Mouse (Mus musculus) forebrain, postnatal 0 days (tissue): ENCODE measurements around the gene 4930502E18Rik. TPM values are rescaled to one million over a fixed set of nuclear protein-coding genes. Genes with fewer than 3 reads are reported as not detected.

Source experiments
- ATAC-seq: fragments of 200-750 bp; cut with Nextera tagmentation; 2 replicates; pipeline ENCODE4 v1.8.0; 2017; ENCODE audit warnings: mild to moderate bottlenecking, moderate library complexity
- DNase-seq: peaks from one replicate; pipeline ENCODE4 v3.0.0-alpha.2; 2015
- H3K27ac ChIP-seq: fragments of 300-500 bp; sonication (generic); 2 replicates; pipeline ENCODE4 v1.5.1; 2014; ENCODE audit warnings: low read depth, mild to moderate bottlenecking, antibody characterized with exemption, low read length, moderate library complexity, mixed read lengths
- H3K27me3 ChIP-seq: fragments of 300-500 bp; sonication (generic); 2 replicates; pipeline ENCODE4 v1.6.1; 2014; ENCODE audit warnings: mild to moderate bottlenecking, low read length, mixed read lengths; ENCODE audit not compliant: insufficient read depth
- H3K36me3 ChIP-seq: fragments of 300-500 bp; sonication (generic); 2 replicates; pipeline ENCODE4 v1.6.1; 2014; ENCODE audit warnings: mild to moderate bottlenecking, moderate library complexity; ENCODE audit not compliant: insufficient read depth
- H3K4me1 ChIP-seq: fragments of 300-500 bp; sonication (generic); 2 replicates; pipeline ENCODE4 v1.6.1; 2014; ENCODE audit warnings: antibody characterized with exemption; ENCODE audit not compliant: insufficient read depth
- H3K4me2 ChIP-seq: fragments of 300-500 bp; sonication (generic); 2 replicates; pipeline ENCODE4 v1.6.1; 2014; ENCODE audit warnings: low read depth, mild to moderate bottlenecking, moderate library complexity
- H3K4me3 ChIP-seq: fragments of 300-500 bp; sonication (generic); 2 replicates; pipeline ENCODE4 v1.5.1; 2014; ENCODE audit warnings: low read depth, low read length, mixed read lengths
- H3K9ac ChIP-seq: fragments of 300-500 bp; sonication (generic); 2 replicates; pipeline ENCODE4 v1.6.1; 2014; ENCODE audit warnings: mild to moderate bottlenecking
- H3K9me3 ChIP-seq: fragments of 300-500 bp; sonication (generic); 2 replicates; pipeline ENCODE4 v1.6.1; 2016; ENCODE audit warnings: low read length
- CTCF ChIP-seq: sonication (generic); IDR thresholded peaks from 2 replicates; pipeline ENCODE4 v1.5.1; 2016; ENCODE audit warnings: antibody characterized with exemption, control low read depth, low read depth
- WGBS: fragments of 180-500 bp; shearing (Covaris S2); extraction: QIAGEN DNeasy Blood & Tissue Kit; methylation state at CpG from one replicate; pipeline ENCODE4 v1.1.7; 2014; 5-methylcytosine and 5-hydroxymethylcytosine counted together
- polyA plus RNA-seq: library from polyadenylated mRNA; unstranded; fragments of >200 nt; fragmentation: Nextera tagmentation; extraction: Ambion mirVana; gene quantifications from 2 replicates; pipeline ENCODE4 v1.2.1, GENCODE M21; 2015
- total RNA-seq: library from RNA; depleted of rRNA; stranded (reverse); fragments of >200 nt; gene quantifications from 2 replicates; pipeline ENCODE4 v1.2.3, GENCODE M21; 2014

4930502E18Rik gene
- total and polyA plus RNA-seq, 2 experiments from 2014 or later = 0.24 to 0.31 TPM

DNA sequence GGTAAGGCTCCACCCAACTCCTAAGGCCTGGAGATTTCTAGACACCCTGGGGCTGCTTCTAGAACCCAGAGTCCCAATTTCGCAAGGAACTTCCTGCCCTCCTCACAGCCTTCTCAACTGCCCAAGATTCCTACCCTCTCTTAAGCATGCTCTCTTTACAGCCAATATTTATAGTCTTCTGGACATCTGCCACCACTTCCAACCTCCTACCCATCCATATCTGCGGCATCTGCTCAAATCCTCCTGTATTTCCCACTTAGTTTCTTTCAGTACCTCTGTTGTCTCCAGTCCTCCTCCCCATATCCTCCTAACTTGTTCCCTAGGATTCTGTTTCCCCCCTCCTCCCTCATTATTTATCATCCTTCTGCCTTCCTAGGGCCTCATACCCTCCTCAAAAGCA is 25.4 kb upstream of the 4930502E18Rik start:
- H3K9me3 ChIP-seq = no peaks in the 10 kb centered on the region
- no peaks in the 10 kb centered on the region for H3K4me1 ChIP-seq
- WGBS = 88% methylated on average over 2 of the region's 2 CpGs
- no peaks in the 10 kb centered on the region for H3K36me3 ChIP-seq
- ATAC-seq = no peak
- no peaks in the 10 kb centered on the region for H3K27me3 ChIP-seq
- TF ChIP-seq CTCF = no peak
- no peak overlapping the region for H3K4me3 ChIP-seq
- no peak for DNase-seq
- H3K9ac ChIP-seq = no peak overlapping the region
- H3K4me2 ChIP-seq = no peak overlapping the region
- H3K27ac ChIP-seq = no peak overlapping the region

DNA sequence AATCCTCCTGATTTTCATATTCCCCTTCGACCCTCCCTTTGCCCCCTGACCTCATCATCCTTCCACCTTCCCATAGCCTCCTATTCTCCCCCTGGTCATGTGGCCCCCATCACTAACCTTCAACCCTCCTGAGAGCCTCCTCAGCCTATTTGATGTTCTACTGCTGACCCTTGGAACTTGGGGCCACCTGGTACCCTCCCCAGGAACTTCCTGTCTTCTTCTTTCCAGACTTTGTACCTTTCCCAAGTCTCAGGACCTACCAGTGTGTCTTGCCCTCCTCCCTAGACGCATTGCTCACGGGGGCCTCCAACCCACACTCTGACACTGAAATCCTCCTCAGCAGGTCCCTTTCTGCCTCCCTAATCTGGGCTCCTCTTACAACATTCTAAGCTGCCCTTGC is 22.0 kb upstream of the 4930502E18Rik start:
- ATAC-seq = no peak
- H3K27me3 ChIP-seq = no peaks in the 10 kb centered on the region
- WGBS = 77% methylated on average over 3 of the region's 3 CpGs
- H3K9me3 ChIP-seq = no peaks in the 10 kb centered on the region
- no peak overlapping the region for H3K4me3 ChIP-seq
- no peak overlapping the region for H3K4me2 ChIP-seq
- no peak overlapping the region for H3K27ac ChIP-seq
- DNase-seq = no peak
- no peak for TF ChIP-seq CTCF
- H3K4me1 ChIP-seq = no peaks in the 10 kb centered on the region
- H3K9ac ChIP-seq = no peak overlapping the region
- no peaks in the 10 kb centered on the region for H3K36me3 ChIP-seq

GRCm38 (mm10) chrX:53715942-53716322 is 8.7 kb upstream of the 4930502E18Rik start:
- Histone ChIP-seq H3K4me2 (peak overlapping the region; percentile 53), H3K27ac (no peak overlapping the region), H3K4me3 (peak overlapping the region; percentile 30), H3K9me3 (no peaks in the 10 kb centered on the region), H3K27me3 (no peaks in the 10 kb centered on the region), H3K4me1 (no peaks in the 10 kb centered on the region), H3K36me3 (no peaks in the 10 kb centered on the region), H3K9ac (peak overlapping the region; percentile 53)
- TF ChIP-seq CTCF = no peak
- DNase-seq (no peak), ATAC-seq (peak; percentile 38)
- WGBS = 24% methylated on average over 2 of the region's 2 CpGs

GRCm38 (mm10) chrX:53716323-53717182 is 8.1 kb upstream of the 4930502E18Rik start:
- 0 out of 2 replicates have a peak, but pooled peaks have one; percentile 1 for TF ChIP-seq CTCF
- no peaks in the 10 kb centered on the region for H3K4me1 ChIP-seq
- no peaks in the 10 kb centered on the region for H3K9me3 ChIP-seq
- ATAC-seq = peak; percentile 96
- no peaks in the 10 kb centered on the region for H3K36me3 ChIP-seq
- peak overlapping the region; percentile 53 for H3K9ac ChIP-seq
- no peaks in the 10 kb centered on the region for H3K27me3 ChIP-seq
- H3K27ac ChIP-seq = no peak overlapping the region
- WGBS = 28% methylated on average over 49 of the region's 49 CpGs
- H3K4me2 ChIP-seq = peak overlapping the region; percentile 53
- DNase-seq = peak; percentile 54
- peak overlapping the region; percentile 30 for H3K4me3 ChIP-seq

DNA sequence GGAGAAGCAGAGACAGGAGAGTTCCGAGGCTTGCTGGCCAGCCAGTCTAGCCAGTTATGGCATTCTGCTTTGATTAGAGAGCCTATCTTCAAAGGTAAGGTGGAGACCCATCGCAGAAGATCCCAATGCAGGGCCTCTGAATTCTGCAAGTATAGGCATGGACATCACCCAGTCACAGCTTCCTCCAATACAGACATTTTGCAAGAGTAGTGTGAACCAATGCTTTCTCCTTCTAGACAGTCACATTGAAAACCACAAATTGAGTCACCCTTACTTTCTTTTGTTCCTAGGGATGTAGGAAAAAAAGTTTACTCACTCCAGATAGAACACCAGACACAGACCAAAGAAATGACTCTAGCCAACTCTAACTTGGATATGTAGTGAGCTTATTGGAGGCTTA is 4.3 kb downstream of the 4930502E18Rik start:
- Histone ChIP-seq H3K4me1 (no peaks in the 10 kb centered on the region), H3K27me3 (no peaks in the 10 kb centered on the region), H3K4me3 (no peak overlapping the region), H3K9ac (no peak overlapping the region), H3K9me3 (no peaks in the 10 kb centered on the region), H3K27ac (no peak overlapping the region), H3K4me2 (no peak overlapping the region), H3K36me3 (no peaks in the 10 kb centered on the region)
- DNase-seq (no peak), ATAC-seq (no peak)
- no peak for TF ChIP-seq CTCF
- WGBS = 85% methylated on average over 2 of the region's 2 CpGs

DNA sequence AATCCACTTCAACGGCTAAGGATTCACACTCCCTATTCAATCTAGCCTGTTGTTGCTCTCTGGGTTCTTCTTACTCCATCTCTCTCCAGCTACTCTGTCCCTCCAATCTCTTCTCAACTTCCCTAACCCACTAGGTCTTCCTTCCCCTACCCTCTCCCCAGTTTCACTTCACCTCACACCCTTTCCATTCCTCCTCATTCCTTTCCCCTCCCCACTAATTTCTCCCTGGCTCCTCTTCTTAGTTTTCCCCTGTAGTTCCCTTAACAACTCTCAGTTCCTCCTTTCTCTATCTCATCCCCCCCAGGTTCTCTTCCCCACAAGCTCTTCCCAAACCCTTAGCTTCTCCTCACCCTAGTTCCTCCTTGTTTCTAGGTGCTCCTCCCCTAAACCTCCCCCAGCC is 28.2 kb downstream of the 4930502E18Rik start:
- TF ChIP-seq CTCF = no peak
- no peak for DNase-seq
- Histone ChIP-seq H3K4me1 (no peaks in the 10 kb centered on the region), H3K9ac (no peak overlapping the region), H3K4me3 (no peak overlapping the region), H3K4me2 (no peak overlapping the region), H3K36me3 (no peaks in the 10 kb centered on the region), H3K27ac (no peak overlapping the region), H3K9me3 (peaks cover 4% of the 10 kb centered on the region; the same call in 1 of the 2 replicates), H3K27me3 (no peaks in the 10 kb centered on the region)
- ATAC-seq = no peak
- WGBS = 83% methylated on average over 1 of the region's 1 CpGs

GRCm38 (mm10) chrX:53757736-53758135 is 33.1 kb downstream of the 4930502E18Rik start, which contains the start of gene 1700013H16Rik:
1700013H16Rik (minus strand) TSS chrX:53757831.
- Histone ChIP-seq H3K4me2 (no peak within 1 kb of the TSS), H3K4me1 (no peaks in the 10 kb centered on the region), H3K36me3 (no peaks in the 10 kb centered on the region), H3K9ac (no peak within 1 kb of the TSS), H3K4me3 (no peak within 1 kb of the TSS), H3K27ac (no peak within 1 kb of the TSS), H3K9me3 (peaks cover 5% of the 10 kb centered on the region; the same call in 1 of the 2 replicates), H3K27me3 (no peaks in the 10 kb centered on the region)
- no peak for TF ChIP-seq CTCF
- DNase-seq (no peak), ATAC-seq (no peak)
- 93% methylated on average over 16 of the region's 16 CpGs for WGBS
